Mouse (Mus musculus) left cerebral cortex, postnatal 25 days (tissue): Measurements from ENCODE around the gene Irak2. TPM values are rescaled to one million over a fixed set of nuclear protein-coding genes. Genes with fewer than 3 reads are reported as not detected.

Source experiments
- DNase-seq, 2 experiments: peaks; one replicate each; pipeline ENCODE4 v3.0.0; 2022; ENCODE audit warnings: low spot score in 2 of 2, mixed read lengths in 1 of 2
- intact Hi-C: fragments of 180-260 bp; cut with DNase I; formaldehyde crosslinking; loops from one replicate; pipeline ENCODE4 v1.15.1; 2025
- total RNA-seq, 2 experiments: library from RNA; stranded (reverse); gene quantifications; 2 replicates each; pipeline ENCODE4 v1.2.3; 2021

The Irak2 gene
- total RNA-seq: 10 to 100 TPM; 18.5 to 21.1 TPM

DNA sequence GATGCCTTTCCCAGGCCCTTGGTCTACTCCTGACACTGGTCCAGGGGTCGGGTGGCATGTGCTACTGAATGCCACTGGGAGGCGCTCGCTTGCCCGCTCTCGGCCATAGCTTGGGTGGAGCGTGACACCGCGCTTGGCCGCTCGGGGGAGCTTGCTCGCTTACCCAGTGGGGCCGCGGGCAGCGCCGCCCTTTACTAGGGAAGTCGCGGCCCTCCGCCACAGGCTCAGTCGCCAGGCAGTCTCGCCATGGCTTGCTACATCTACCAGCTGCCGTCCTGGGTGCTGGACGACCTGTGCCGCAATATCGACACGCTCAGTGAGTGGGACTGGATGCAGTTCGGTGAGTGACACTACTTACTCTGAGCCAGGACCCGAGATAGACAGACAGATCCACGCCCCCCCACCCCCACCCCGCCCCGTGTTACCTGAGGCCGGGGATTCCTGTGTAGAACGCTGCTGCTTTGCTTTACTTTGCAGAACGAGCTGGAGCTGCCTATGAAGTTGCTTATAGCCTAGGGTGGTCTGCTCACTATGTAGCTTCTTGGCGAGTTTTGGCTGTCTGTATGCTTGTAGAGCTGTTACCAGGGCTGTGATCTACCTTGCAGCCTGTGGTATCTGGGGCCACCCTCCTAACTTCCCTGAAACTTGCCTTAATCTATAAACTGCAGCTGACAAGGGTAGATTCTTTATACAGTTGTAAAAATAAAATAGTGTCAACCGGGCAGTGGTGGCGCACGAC, at the start of gene Irak2:
Gene Irak2, plus strand, starts transcription at position 166 of the 739 bp plus-strand sequence.
- intact Hi-C loops: loop anchor here (1.0 to 5.0 kb wide), 3 partner anchors 43 to 439 kb away; no protein-coding TSS in a partner anchor

DNA sequence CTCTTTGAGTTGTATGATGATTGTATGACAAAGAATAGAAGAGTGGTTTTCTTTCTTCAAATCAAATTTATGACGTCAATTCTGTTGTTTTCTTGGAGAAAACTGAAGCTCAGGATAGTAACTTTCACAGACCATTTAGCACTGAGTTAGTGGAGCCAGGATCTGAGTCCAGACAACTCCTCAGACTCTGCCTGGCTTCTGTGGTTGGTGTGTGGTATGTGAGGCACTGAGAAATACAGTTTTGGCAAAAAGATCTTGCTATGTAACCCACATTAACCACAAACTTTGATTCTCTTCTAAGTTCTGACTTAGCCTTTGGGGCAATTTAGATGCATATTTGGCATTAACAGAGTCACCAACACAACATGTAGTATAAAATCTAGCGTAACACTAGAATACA, 45.6 kb upstream of the Irak2 start:
- intact Hi-C loops: no loop called here
- DNase-seq: no peak

More for the DNA sequence above, at the start of gene Irak2:
- peak; percentile 96 for DNase-seq

DNA sequence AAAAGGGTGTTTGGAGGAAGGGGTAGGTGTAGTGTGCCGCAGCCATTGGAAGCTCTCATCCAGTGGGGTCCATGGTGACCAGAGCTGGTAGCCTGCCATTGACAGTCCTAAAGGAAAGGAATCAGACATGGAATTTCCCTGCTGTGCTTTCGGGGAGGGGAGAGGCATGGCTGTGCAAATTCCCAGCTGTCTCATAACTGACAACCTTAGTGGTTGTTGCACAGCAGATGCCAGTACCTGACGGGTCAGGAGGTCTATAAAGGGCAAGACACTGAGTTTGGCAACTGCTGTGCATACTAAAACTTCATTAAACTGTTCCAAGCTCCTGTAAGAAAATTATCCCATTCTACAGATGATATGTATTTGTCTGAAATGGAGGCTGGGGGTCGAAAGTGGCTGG, 40.3 kb upstream of the Irak2 start:
- intact Hi-C loops: no loop called here
- no peak for DNase-seq

DNA sequence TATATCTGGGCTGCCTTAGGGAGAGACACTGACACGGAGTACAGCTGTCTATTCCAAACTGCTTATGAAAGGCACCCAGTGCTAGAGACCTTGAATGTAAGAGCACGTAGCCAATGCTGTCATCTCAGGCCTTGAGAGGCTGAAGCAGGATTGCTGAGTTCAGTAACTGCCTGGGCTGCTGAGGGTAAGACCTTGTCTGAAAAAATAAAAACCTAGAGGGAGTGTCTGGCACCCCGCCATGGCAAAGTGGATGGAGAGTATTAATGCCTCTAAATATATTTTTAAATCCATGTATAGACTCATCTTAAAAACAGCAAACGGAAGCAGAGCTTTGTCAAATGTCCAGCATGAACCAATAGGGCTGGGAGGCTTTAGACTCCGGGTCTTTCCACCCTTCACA, 38.4 kb upstream of the Irak2 start:
- DNase-seq: no peak
- intact Hi-C loops: no loop called here

DNA sequence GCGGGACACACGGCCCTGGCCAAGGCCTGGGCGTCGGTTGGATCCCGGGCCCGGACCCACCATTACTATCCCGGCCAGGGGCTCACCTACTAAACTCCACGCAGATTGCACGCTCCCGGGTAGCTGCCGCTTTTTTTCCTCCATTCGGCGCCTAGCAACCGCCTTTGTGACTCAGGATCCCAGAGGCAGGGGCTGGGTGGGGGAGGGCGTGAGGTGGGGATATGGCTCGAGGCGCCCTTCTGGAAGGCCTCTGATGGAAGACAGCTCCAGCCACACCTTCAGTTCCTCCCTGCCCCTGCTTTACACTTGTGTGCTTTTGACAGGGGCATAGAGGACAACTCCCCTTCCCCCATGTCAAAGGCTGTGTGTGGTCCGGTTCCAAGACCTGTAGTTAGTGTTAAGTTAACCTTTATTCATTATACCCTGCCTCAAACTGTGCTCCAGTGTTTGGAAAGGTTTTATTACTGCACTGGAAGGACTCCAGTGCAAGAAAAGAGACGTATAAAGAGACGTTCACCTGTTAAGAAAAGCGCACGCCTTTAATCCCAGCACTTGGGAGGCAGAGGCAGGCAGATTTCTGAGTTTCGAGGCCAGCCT, 37.6 kb upstream of the Irak2 start, which contains the start of gene Fancd2os:
Gene Fancd2os, minus strand, starts transcription at position 173 of the 597 bp plus-strand sequence.
- DNase-seq: no peak
- intact Hi-C loops: no loop called here

DNA sequence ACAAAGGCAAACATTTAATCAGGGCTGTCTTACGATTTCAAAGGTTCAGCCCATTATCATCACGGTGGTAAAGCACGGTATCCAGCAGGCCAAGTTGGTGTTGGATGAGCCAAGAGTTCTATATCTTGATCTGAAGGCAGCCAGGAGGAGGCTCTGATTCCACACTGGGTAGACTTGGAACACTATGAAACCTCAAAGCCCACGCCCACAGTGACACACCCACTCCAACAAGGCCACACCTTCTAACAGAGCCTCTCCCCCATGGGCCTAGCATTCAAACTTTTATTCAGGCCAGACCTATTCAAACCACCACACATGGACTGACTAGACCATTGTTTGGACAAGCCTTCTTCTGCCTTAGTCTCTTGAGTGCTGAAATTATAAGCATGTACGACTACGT, 35.4 kb upstream of the Irak2 start:
- DNase-seq: no peak
- intact Hi-C loops: no loop called here

DNA sequence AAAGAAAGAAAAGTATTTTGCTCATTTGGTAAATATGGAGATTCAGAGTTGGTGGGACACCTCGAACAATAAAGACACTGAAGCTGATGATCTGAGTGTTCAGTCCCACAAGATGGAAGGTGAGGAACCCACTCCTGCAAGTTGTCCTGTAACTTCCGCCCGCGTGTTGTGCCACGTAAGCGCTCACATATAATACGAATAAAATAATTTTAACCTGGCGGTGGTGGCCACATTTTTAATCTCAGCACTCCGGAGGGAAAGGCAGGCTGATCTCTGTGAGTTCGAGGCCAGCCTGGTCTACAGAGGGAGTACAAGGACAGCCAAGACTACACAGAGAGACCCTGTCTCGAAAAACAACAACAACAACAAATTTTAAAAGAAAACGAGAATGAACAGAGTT, 34.3 kb upstream of the Irak2 start:
- DNase-seq: no peak
- intact Hi-C loops: no loop called here

DNA sequence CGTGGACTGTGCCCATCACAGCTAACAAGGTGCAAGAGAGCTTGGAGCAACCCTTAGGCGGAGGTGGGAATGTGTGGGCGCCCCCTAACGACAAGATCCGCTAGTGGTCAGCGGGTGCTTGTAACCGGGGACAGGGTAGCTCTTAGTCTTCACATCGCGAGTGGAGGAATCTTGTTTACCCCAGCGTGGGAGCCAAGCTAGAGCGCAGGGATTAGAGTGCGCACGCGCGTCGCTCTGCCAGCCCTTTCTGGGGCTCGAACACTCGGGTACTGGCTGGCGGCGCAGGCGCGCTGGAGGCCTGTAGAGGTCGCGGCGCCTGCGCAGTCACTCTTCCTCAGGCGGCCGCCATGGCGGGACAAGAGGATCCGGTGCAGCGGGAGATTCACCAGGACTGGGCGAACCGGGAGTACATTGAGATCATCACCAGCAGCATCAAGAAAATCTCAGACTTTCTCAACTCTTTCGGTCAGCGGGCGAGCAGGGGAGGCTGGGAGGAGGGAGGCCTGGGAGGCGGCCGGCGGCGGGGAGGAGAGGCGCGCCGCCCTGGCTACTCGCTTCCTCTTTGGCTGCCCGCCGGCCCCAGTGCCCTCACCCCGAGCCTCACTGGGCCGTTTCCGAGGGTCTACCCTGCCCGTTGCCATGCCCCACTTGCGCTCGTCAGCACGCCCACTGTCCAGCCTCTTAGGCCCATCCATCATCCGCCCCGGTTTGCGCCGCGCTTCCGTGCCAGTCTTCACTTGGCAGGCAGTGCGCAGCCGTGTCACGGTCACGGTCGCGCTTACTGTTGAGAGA, 33.6 kb upstream of the Irak2 start, which contains the start of gene Brk1:
Gene Brk1, plus strand, starts transcription at position 341 of the 792 bp plus-strand sequence.
- intact Hi-C loops: loop anchor here (5.0 kb wide), 1 partner anchor 82 kb away; no protein-coding TSS in a partner anchor

DNA sequence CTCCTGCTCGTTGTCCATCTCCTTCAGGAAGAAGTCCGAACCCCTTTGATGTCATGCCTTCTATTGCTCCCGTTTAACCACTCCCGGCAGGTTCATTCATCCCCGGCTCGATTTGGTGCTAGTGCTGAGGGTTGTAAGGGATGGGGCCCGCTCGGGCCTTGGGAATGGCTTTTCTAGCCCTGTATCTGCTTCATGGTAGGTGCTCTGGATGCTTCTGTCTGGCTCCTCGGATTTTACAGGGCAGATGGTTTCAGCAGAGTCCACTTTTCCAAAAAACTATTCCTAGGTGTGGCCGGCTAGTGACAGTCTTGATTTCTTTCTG, 33.1 kb upstream of the Irak2 start:
- DNase-seq: no peak
- intact Hi-C loops: loop anchor here (5.0 kb wide), 1 partner anchor 83 kb away; no protein-coding TSS in a partner anchor

More for the DNA sequence above, 33.6 kb upstream of the Irak2 start, which contains the start of gene Brk1:
- peak; percentile 89 to 95 for DNase-seq

DNA sequence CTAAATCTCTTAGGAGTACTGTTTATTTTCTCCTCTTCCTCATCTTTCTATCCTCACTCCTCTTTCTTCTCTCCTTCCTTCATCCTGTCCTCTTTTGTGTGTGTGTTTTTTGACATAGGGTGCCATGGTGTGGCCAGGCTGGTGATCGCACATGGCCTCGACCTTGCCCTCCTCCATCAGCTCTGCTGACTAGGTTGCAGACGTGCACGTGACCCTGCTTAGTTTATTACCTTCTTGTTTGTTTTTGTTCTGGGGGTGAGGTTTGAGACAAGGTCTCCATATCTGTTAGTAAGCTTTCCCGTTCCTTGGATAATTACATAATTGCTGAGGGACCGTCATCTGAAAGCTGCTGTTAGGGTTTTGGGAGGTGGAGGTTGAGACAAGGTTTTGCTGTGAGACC, 29.4 kb upstream of the Irak2 start:
- intact Hi-C loops: loop anchor here (5.0 kb wide), 1 partner anchor 87 kb away; no protein-coding TSS in a partner anchor
- DNase-seq: no peak

DNA sequence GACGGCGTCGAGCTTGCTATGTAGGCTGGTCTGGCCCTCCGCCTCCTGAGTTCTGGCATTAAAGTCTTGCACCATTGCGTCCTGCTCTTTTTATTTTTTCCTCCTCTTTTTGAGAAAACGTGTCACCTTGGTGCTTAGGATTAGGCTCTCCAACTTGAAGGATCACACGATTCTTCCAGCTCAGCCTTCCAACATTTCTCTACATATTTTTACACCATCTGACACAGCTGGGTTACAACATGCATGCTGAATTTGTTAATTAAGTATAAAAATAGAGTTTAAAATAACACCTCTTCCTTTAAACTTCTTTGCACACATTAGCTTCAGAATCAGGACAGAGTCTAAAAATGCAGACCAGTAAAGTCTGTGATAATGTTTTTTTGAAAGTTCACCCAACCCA, 29.0 kb upstream of the Irak2 start:
- DNase-seq: peak in 1 of 2 experiments; percentile 77
- intact Hi-C loops: loop anchor here (5.0 kb wide), 1 partner anchor 87 kb away; no protein-coding TSS in a partner anchor

DNA sequence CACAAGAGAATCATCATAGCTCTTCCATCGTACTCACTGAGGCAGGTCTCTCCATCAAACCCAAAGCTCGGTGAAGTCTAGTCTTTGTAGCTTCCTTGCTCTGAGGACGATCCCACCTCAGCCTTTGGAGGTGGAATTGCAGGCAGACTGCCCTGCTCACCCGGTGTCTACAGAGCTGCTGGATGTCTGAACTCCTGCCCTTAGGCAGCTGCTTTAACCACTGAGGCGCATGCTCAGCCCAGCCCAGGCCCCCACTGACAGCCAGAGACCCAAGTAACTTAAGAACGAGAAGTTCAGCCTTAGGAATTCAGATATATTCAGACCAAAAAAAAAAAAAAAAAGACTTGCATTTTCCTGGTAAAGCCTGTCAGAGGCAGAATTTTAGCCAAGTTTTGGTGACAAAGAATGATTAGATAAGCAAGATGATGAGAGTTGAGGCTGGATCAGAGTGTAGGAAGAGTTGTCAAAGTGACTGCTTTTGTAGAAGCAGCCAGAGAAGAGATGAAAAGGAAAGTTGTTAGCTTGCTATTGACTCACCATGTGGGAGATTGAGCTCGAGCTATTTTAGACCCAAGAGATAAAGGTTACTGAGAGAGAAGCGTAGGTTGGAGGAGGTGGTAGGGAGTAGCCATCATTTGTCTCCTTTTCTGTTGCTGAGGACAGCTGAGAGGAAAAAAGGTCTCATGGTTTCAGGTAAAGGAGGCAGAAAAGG, 25.9 kb upstream of the Irak2 start:
- peak in 1 of 2 experiments; percentile 89 for DNase-seq
- intact Hi-C loops: loop anchor here (2.0 kb wide), 1 partner anchor 112 kb away; the partner anchor contains the start of gene Prrt3

DNA sequence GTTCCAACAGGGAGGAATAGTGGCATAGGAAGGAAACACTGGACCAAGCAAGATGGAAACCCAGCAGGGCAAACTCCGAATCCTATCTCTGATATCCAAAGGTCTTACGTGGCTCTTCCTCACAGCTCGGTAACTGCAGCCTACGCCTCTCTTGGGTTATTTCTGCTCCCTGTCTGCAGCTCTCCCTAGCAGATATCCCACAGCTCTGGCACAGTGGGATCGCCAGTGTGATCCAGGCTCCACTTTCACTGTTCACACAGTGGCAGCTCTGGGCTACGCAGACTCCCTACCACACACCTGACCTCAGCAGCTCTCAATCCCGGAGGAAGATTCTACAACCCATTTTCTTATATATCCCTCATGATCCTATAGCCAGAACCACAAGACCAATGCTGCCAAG, 24.1 kb upstream of the Irak2 start:
- DNase-seq: peak in 1 of 2 experiments; percentile 78
- intact Hi-C loops: loop anchor here (2.0 kb wide), 1 partner anchor 37 kb away; no protein-coding TSS in a partner anchor

DNA sequence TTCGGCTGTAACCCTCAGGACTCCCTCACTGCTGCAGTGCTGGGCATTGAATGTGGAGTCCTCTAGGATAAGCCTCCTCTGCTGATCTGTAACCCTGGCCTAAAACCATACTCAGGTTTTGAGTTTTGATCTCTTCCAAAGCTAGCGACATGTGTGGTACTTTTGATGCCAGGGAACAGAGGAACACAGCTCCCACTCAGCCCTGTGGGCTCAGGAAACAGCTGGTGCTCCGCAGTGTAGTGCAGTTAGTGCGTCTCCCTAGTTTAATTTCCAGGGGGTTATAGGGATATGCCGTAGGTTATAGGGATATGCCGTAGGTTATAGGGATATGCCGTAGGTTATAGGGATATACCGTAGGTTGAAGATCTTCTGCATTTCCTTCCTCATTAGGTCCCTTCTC, 23.3 kb upstream of the Irak2 start:
- DNase-seq: peak in 1 of 2 experiments; percentile 69
- intact Hi-C loops: loop anchor here (2.0 kb wide), 1 partner anchor 38 kb away; no protein-coding TSS in a partner anchor

DNA sequence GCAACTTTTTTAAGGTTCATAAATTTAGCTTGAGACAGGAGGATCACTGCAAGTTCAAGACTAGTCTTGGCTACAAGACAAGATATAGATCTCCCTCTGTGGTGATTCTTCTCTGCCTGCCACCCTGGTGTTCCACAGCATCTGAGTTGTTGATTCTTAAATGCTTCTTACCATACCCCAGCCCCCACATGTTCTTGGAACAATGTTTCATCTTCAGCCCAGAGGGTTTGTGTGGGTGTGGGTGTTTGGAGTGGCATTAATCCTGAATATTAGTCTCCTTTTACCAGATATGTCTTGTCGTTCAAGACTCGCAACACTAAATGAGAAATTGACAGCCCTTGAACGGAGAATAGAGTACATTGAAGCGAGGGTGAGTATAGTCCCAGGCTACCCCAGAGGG, 22.8 kb upstream of the Irak2 start:
- intact Hi-C loops: loop anchor here (2.0 kb wide), 1 partner anchor 39 kb away; no protein-coding TSS in a partner anchor
- no peak for DNase-seq

DNA sequence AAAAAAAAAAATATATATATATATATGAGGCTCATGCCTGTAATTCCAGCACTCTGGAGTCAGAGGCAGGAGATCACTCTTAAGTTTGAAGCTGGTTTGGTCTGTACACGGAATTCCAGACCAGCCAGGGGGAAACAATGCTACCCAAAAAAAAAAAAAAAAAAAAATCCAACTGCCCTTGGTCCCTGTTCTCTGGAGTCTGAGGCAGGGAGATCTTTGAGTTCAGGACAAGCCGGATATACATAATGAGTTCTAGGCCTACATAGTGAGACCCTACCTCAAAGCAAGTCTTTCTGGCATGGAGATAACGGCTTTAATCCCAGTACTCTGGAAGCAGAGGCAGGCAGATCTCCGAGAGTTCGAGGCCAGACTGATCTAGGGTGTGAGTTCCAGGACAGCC, 14.9 kb upstream of the Irak2 start:
- DNase-seq: no peak
- intact Hi-C loops: loop anchor here (5.0 kb wide), 1 partner anchor 91 kb away; the partner anchor contains the start of genes Emc3 and Fancd2

DNA sequence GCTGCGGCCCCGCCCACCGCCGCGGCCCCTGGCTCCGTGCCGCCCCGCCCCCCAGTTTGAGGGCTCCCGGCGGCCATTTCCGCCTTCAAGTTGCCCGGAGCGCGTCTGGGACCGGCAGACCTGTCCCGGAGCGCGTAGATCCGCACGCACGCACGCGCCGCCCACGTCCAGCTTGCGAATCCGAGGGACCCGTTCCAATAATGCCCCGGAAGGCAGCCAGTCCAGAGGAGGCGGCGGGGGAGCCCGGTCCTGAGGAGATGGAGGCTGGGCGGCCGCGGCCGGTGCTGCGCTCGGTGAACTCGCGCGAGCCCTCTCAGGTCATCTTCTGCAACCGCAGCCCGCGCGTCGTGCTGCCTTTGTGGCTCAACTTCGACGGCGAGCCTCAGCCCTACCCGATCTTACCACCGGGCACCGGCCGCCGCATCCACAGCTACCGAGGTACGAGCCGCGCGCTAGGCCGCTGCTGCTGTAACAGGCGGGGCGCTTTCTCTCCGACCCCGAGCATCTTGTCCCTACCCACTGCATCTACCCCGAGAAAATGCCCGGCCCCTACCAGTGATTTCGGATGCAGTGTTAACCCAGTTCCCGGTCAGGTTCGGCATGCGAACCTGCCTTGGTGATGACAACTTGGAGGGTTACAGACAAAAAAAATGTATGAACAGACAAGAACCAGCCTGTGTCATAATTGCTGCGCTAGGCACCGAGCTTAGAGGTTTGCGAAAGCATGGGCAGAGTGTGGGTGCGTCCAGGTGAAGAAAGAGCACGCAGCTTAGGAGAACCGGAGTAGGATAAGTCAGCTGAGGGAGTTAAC, 14.1 kb upstream of the Irak2 start, which contains the start of gene Vhl:
Gene Vhl, plus strand, starts transcription at position 19 of the 811 bp plus-strand sequence.
- intact Hi-C loops: loop anchor here (5.0 kb wide), 1 partner anchor 92 kb away; the partner anchor contains the start of genes Emc3 and Fancd2
- peak; percentile 87 to 88 for DNase-seq
